Mouse (Mus musculus): ENCODE measurements around the gene A930033H14Rik.

DNA sequence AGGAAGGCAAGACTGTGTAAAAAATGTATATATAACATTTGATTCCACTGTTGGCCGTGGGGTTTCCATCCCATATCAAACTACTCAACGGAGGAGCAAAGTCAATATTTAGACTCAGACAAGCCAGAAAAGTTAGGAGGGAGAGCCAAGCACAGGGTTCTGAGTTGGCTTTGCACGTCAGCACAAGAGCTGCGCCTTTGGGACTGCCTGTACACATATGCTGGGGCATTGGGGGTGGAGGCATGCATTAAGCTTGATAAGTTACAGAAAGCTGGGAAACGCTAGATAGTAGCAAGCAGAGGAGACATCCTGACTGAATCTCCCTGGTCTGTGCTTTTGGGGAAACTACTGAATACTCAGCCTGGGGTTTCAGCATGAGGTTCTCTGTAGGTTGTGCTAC is 1.1 kb upstream of the A930033H14Rik start:
- TF ChIP-seq CTCF (IDR thresholded peaks at IDR 0.05): no peak
- TF ChIP-seq EP300 (IDR thresholded peaks at IDR 0.05): no peak
